Mouse (Mus musculus): ENCODE measurements at regions not wholly inside any gene's neighbourhood (a gene's known extent, or its start where the extent isn't known, plus 50 kb on each side); places are given as distances from the start of the nearest gene placed in this dataset.
"Not testable (repeated sequence)": the region's sequence is repeated elsewhere in the genome, so short reads cannot be mapped to it uniquely, and the experiment has no call there.

DNA sequence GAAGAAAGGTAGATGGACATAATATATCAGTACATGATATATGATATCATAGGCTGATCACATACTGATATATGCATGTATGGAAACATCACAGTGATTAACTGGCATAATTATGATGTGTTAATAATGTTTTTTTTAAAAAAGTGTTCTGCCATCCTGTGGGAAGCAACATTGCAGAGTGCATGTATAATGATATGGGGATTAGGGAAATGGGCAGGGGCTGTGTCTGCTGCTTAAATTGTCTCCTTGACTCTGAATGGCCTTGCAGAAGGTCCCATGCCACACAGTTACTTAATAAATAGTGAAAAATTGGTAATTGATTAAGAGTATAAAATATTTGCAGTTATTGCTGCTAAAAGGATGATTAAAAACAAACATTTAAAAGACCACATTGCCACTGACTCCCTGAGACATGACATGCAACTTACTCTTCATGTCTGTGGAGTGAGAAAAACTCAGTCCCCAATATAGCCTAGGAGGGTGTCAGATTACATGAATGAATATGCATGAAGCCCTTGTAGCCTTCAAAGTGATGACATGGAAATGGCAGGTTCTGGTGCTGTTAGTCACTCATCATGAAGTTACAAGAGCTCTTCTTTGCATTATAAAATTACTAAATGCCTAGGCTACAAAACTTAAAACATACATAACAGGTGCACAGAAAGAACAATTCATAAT, 440.1 kb upstream of the Ube2e3 start:
- no peak for DNase-seq (ENCODE audit: low read depth, low spot score)

- no peak for DNase-seq (ENCODE audit: low read depth, low spot score)
Measured at GRCm38 (mm10) chr2:78418561-78419338, 449.2 kb upstream of the Ube2e3 start.

- DNase-seq (ENCODE audit: low read depth, low spot score): no peak
Measured at GRCm38 (mm10) chr2:78416574-78417109, 451.3 kb upstream of the Ube2e3 start.

- no peak for DNase-seq (ENCODE audit: low read depth, low spot score)
Measured at GRCm38 (mm10) chr2:78412985-78413384, 454.9 kb upstream of the Ube2e3 start.

- DNase-seq (ENCODE audit: low read depth, low spot score): no peak
Measured at GRCm38 (mm10) chr2:78403890-78404289, 457.7 kb upstream of the Cwc22 start.

DNA sequence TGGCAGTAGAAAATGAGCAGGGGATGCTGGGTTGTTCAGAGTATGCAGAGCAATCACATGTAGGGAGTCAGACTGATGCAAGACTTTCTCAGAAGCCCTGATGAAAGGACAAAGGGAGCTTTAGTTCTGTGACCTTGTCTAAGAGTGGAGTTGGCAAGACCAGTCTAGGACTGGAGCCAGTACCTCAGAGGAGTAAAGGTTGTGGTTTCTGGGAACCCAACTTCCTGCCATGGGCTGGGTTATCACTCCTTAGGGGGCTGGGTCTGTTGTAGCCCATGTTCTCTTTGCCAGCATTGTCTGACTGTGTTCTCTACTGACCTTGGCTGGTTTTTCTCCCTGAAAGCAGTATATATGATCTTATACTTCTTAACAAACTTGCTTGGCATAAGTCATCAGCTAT, 453.1 kb upstream of the Cwc22 start:
- no peak for DNase-seq (ENCODE audit: low read depth, low spot score)

DNA sequence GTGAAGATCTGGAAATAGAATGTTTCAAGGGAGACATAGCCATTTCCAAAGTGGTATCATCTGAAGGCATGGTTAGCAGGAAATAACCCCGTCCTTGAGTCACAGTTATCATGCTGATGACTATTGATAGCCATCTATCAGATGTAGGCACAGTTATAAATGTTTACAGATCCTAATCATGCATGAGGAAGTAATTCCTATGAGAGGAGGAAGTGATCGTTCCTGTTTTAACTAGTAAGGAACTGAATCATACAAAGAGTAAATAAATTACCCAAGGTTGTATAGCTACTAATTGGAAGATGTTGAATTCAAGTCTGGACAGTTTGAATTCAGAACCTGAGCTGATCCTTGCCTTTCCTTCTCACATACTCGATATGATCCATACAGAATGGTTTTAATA, 450.7 kb upstream of the Cwc22 start:
- no peak for DNase-seq (ENCODE audit: low read depth, low spot score)

GRCm38 (mm10) chr2:78393090-78393489, 446.9 kb upstream of the Cwc22 start:
- DNase-seq (ENCODE audit: low read depth, low spot score): no peak

- DNase-seq (ENCODE audit: low read depth, low spot score): no peak
Measured at GRCm38 (mm10) chr2:78392425-78392824, 446.2 kb upstream of the Cwc22 start.

GRCm38 (mm10) chr2:78388001-78388400, 441.8 kb upstream of the Cwc22 start:
- no peak for DNase-seq (ENCODE audit: low read depth, low spot score)

DNA sequence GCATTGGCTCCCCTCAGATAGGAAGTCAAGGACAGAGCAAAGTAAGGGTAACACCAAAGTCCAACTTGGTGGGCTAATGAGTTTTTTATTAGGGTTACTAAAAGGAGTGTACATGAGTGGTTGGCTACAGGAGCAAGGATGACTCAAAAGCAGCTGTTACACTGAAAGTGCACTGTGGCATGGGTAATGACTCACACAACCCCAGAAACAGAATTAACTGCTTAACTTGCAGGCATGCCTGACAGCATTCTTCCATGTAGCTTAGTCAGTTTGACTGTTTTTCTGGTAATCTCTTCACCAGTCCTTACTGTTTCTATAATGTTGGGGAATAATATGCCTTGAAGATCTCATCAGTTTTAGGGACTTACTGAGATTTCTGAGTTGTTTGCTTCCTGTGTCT, 435.1 kb upstream of the Cwc22 start:
- no peak for DNase-seq (ENCODE audit: low read depth, low spot score)

DNA sequence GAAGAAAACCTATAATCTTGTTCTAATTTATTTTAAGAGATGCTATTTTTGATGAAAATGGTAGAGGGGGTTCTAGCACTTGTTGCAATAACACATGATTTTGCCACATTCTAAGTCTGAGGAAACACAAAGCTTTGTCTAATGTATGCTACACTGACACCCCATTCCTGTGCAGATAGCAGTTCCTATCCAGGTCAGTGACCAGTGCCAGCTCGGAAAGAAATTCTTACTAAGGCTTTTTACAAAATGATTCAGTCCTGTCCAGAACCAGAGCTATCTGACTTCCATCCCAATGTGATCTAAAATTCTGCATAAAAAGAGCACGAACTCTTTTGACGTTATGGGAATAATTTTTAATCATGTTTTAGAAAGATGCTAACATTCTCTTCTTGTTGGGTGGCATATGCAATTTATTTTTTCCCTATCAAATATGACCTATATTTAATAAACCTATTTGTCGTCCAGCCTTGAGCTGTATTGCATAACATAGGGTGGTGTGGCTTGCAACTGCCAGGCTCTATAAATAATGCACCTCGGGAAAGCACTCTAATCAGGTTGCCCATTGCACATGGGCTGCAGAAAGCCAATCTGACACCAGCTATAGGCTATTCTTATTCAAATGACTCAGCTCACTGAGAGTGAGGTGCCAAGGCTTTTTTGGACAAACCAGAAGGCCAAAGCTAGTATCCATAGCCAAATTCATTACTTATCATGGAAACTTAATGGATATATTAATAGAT, 385.7 kb upstream of the Cwc22 start:
- no peak for DNase-seq (ENCODE audit: low read depth, low spot score)

DNA sequence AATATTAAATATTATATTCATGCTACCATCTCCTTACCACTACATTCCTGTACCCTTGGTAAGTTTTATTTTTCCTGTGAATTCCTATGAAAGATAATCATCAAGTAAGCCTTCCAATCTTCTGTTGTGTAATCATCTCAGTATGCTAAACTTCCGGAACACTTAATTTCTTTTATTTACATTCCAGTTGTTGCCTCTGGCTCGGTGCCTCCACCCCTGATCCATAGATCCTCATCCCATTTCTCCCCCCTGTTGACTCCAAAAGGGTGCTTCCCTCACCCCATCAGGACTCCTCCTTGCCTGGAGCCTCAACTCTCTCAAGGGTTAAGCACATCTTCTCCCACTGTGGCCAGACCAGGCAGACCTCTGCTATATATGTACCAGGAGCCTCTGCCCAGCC, 379.9 kb upstream of the Cwc22 start:
- no peak for DNase-seq (ENCODE audit: low read depth, low spot score)

DNA sequence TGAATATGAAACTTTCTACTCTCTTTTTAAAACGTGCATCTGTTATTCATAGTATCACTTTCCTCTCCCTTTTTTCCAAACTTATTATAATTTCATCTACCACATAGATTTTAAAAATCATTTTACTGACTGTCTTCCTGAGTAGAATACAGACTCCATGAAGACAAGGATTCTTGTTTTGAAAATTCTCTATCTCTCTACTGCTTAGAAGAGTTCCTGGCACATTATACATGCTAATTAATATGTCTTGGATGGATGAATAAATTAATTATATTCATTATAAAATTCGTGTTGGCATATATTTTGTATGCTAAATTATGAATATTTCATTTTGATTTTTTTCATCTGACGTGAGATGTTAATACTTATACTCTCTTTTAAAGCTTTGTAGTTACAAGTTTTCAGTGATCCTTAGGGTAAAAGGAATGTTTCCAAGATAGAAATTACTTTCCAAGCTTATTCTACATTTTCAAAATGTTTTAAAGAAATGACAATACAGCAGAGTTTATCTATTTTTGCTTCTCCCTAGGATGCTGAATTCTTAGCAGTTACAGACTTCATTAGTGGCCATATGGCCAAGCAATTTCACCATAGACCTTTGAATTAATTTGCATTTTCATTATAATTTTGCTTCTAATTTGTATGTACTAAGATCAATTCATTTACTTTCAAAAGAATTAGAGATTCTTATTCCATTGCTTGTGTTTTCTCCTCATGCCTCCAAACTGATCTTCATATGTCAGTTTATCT, 376.2 kb upstream of the Cwc22 start:
- no peak for DNase-seq (ENCODE audit: low read depth, low spot score)

- DNase-seq (ENCODE audit: low read depth, low spot score): no peak
Measured at GRCm38 (mm10) chr2:78311766-78312491, 365.8 kb upstream of the Cwc22 start.

GRCm38 (mm10) chr2:78309361-78309760, 363.2 kb upstream of the Cwc22 start:
- DNase-seq (ENCODE audit: low read depth, low spot score): no peak

GRCm38 (mm10) chr2:78306897-78307296, 360.7 kb upstream of the Cwc22 start:
- DNase-seq (ENCODE audit: low read depth, low spot score): no peak

DNA sequence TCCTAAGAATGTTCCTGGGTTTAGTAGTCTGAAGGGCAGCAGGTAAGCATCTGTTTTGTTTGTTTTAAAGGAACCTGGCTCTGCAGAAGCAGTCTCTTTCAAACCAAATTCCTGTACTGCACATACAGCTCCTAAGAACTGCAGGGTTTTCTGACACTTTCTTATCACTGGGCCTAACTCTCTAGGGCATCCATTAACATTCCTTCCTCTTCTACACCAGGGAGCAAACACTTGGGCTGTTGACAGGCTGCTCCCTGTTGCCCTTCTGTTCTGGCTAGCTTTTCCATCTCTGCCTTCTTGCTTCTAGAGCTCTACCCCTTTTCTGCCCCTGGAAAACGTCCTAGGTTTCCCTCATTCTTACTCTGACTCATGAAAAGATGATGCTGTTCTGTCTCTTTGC, 345.5 kb upstream of the Cwc22 start:
- no peak for DNase-seq (ENCODE audit: low read depth, low spot score)

GRCm38 (mm10) chr2:78284806-78285205, 338.6 kb upstream of the Cwc22 start:
- DNase-seq (ENCODE audit: low read depth, low spot score): no peak

DNA sequence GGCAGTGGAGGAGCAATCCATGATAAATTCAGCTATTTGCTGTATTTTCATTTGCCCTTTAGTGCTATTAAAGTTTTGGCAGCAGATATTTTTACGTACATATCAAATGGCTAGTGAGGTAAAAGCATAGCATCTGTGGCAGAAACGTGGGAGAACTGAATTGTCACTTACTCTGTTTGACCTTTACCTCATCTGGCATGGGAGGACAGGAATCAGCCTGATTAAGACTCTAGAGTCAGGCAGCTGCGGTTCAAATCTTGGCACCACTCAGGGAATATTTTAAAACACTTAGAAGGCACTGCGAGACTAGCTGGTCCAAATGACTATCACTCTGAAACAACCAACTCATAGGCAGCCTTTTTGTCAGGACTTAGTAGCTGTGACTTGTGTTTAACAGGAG, 337.4 kb upstream of the Cwc22 start:
- DNase-seq (ENCODE audit: low read depth, low spot score): no peak

- not testable (repeated sequence) for DNase-seq (ENCODE audit: low read depth, low spot score)
Measured at GRCm38 (mm10) chr2:78281846-78282245, 335.7 kb upstream of the Cwc22 start.

All from CD4-positive helper T cell, adult 2 months (primary cell).